Mouse (Mus musculus) heart, postnatal 0 days (tissue): ENCODE data around the gene Mrpl51. TPM values are rescaled to one million over a fixed set of nuclear protein-coding genes. Genes with fewer than 3 reads are reported as not detected.
A peak's percentile ranks its signal among the peaks of the same experiment; 100 is the strongest.

Source experiments
- ATAC-seq: fragments of 200-750 bp; cut with Nextera tagmentation; 2 replicates; pipeline ENCODE4 v1.8.0; 2017; ENCODE audit warnings: low read depth, moderate number of reproducible peaks, moderate library complexity; ENCODE audit not compliant: insufficient read depth
- DNase-seq: peaks from one replicate; pipeline ENCODE4 v3.0.0-alpha.2; 2016; ENCODE audit warnings: low spot score
- H3K27ac ChIP-seq: fragments of 300-500 bp; sonication (generic); 2 replicates; pipeline ENCODE4 v1.5.1; 2014; ENCODE audit warnings: low read depth, mild to moderate bottlenecking
- H3K27me3 ChIP-seq: fragments of 300-500 bp; sonication (generic); 2 replicates; pipeline ENCODE4 v1.6.1; 2014; ENCODE audit warnings: low read length, mixed read lengths; ENCODE audit not compliant: control insufficient read depth, insufficient read depth
- H3K36me3 ChIP-seq: fragments of 300-500 bp; sonication (generic); replicated peaks from 2 replicates; pipeline ENCODE4 v1.6.1; 2014; ENCODE audit warnings: low read length, mixed read lengths; ENCODE audit not compliant: control insufficient read depth, insufficient read depth
- H3K4me1 ChIP-seq: fragments of 300-500 bp; sonication (generic); 2 replicates; pipeline ENCODE4 v1.6.1; 2014; ENCODE audit warnings: antibody characterized with exemption; ENCODE audit not compliant: control insufficient read depth, insufficient read depth
- H3K4me2 ChIP-seq: fragments of 300-500 bp; sonication (generic); 2 replicates; pipeline ENCODE4 v1.6.1; 2014; ENCODE audit warnings: low read depth, mild to moderate bottlenecking, low read length, moderate library complexity
- H3K4me3 ChIP-seq: fragments of 300-500 bp; sonication (generic); 2 replicates; pipeline ENCODE4 v1.5.1; 2014; ENCODE audit warnings: low read depth, low read length
- H3K9ac ChIP-seq: fragments of 300-500 bp; sonication (generic); replicated peaks from 2 replicates; pipeline ENCODE4 v1.6.1; 2014; ENCODE audit warnings: low read depth, low read length, mixed read lengths
- H3K9me3 ChIP-seq: fragments of 300-500 bp; sonication (generic); replicated peaks from 2 replicates; pipeline ENCODE4 v1.6.1; 2016; ENCODE audit warnings: low read length; ENCODE audit not compliant: control insufficient read depth
- CTCF ChIP-seq: IDR thresholded peaks from 2 replicates; pipeline ENCODE4 v1.5.1; 2016; ENCODE audit warnings: antibody characterized with exemption, control low read depth, low read depth
- EP300 ChIP-seq: IDR thresholded peaks from 2 replicates; pipeline ENCODE4 v1.6.1; 2016; ENCODE audit warnings: antibody characterized with exemption, low read depth
- WGBS: fragments of 180-500 bp; shearing (Covaris S2); extraction: QIAGEN DNeasy Blood & Tissue Kit; methylation state at CpG from one replicate; pipeline ENCODE4 v1.1.7; 2014; 5-methylcytosine and 5-hydroxymethylcytosine counted together
- polyA plus RNA-seq: library from polyadenylated mRNA; unstranded; fragments of >200 nt; fragmentation: Nextera tagmentation; extraction: Ambion mirVana; gene quantifications from 2 replicates; pipeline ENCODE4 v1.2.1, GENCODE M21; 2015
- total RNA-seq: library from RNA; depleted of rRNA; stranded (reverse); fragments of >200 nt; gene quantifications from 2 replicates; pipeline ENCODE4 v1.2.3, GENCODE M21; 2014; ENCODE audit warnings: low replicate concordance

The Mrpl51 gene
- total and polyA plus RNA-seq, 2 experiments from 2014 or later, result 165 to 426 TPM

GRCm38 (mm10) chr6:125192841-125193240, 1.2 kb downstream of the Mrpl51 start:
- Histone ChIP-seq H3K27ac (peak overlapping the region; percentile 95), H3K9me3 (no peaks in the 10 kb centered on the region), H3K4me2 (peak overlapping the region; percentile 70), H3K36me3 (peaks cover 41% of the 10 kb centered on the region), H3K27me3 (no peaks in the 10 kb centered on the region), H3K4me3 (peak overlapping the region; percentile 91), H3K9ac (peak overlapping the region; percentile 69), H3K4me1 (peaks cover 13% of the 10 kb centered on the region; the same call in 1 of the 2 replicates)
- TF ChIP-seq CTCF (no peak), EP300 (no peak)
- ATAC-seq (no peak), DNase-seq (no peak)
- 22% methylated on average over 5 of the region's 5 CpGs for WGBS

- Histone ChIP-seq H3K4me1 (peaks cover 13% of the 10 kb centered on the region; the same call in 1 of the 2 replicates), H3K36me3 (peaks cover 37% of the 10 kb centered on the region), H3K9ac (no peak overlapping the region), H3K4me2 (no peak overlapping the region), H3K4me3 (no peak overlapping the region), H3K27ac (0 out of 2 replicates have a peak overlapping the region, but pooled peaks have one; percentile 15), H3K9me3 (no peaks in the 10 kb centered on the region), H3K27me3 (no peaks in the 10 kb centered on the region)
- DNase-seq (no peak), ATAC-seq (no peak)
- no peak for TF ChIP-seq CTCF
- no peak for TF ChIP-seq EP300
- WGBS, result 49% methylated on average over 6 of the region's 7 CpGs
Measured at GRCm38 (mm10) chr6:125193390-125193789, 1.8 kb downstream of the Mrpl51 start.

- 30% methylated on average over 1 of the region's 1 CpGs for WGBS
- Histone ChIP-seq H3K27me3 (no peaks in the 10 kb centered on the region), H3K27ac (no peak overlapping the region), H3K4me2 (no peak overlapping the region), H3K9ac (no peak overlapping the region), H3K36me3 (peaks cover 25% of the 10 kb centered on the region), H3K4me1 (peaks cover 13% of the 10 kb centered on the region; the same call in 1 of the 2 replicates), H3K9me3 (no peaks in the 10 kb centered on the region), H3K4me3 (no peak overlapping the region)
- ATAC-seq (no peak), DNase-seq (no peak)
- no peak for TF ChIP-seq CTCF
Measured at GRCm38 (mm10) chr6:125195541-125196075, 4.0 kb downstream of the Mrpl51 start.

GRCm38 (mm10) chr6:125196301-125196700, 4.7 kb downstream of the Mrpl51 start:
- ATAC-seq (no peak), DNase-seq (no peak)
- H3K9ac ChIP-seq, result no peak overlapping the region
- no peak overlapping the region for H3K27ac ChIP-seq
- H3K4me3 ChIP-seq, result no peak overlapping the region
- H3K4me2 ChIP-seq, result no peak overlapping the region
- TF ChIP-seq EP300 (no peak), CTCF (no peak)
- H3K9me3 ChIP-seq, result no peaks in the 10 kb centered on the region
- H3K27me3 ChIP-seq, result no peaks in the 10 kb centered on the region
- peaks cover 25% of the 10 kb centered on the region for H3K36me3 ChIP-seq
- peaks cover 10% of the 10 kb centered on the region; the same call in 1 of the 2 replicates for H3K4me1 ChIP-seq
- 70% methylated on average over 3 of the region's 3 CpGs for WGBS

GRCm38 (mm10) chr6:125197166-125197565, 5.6 kb downstream of the Mrpl51 start:
- 86% methylated on average over 5 of the region's 5 CpGs for WGBS
- no peak overlapping the region for H3K27ac ChIP-seq

GRCm38 (mm10) chr6:125210436-125210835, 18.8 kb downstream of the Mrpl51 start:
- H3K9ac ChIP-seq, result no peak overlapping the region
- no peaks in the 10 kb centered on the region for H3K4me1 ChIP-seq
- TF ChIP-seq EP300, result no peak
- no peak; the same call in 1 of the 2 replicates for TF ChIP-seq CTCF
- H3K27me3 ChIP-seq, result no peaks in the 10 kb centered on the region
- no peaks in the 10 kb centered on the region for H3K9me3 ChIP-seq
- no peak overlapping the region for H3K27ac ChIP-seq
- H3K4me2 ChIP-seq, result no peak overlapping the region
- WGBS, result 78% methylated on average over 1 of the region's 1 CpGs
- no peak overlapping the region for H3K4me3 ChIP-seq
- no peaks in the 10 kb centered on the region for H3K36me3 ChIP-seq
- no peak for DNase-seq
- ATAC-seq, result no peak

More at GRCm38 (mm10) chr6:125197166-125197565, 5.6 kb downstream of the Mrpl51 start:
- Histone ChIP-seq H3K4me2 (no peak overlapping the region), H3K4me3 (no peak overlapping the region), H3K36me3 (peaks cover 25% of the 10 kb centered on the region), H3K27me3 (no peaks in the 10 kb centered on the region), H3K4me1 (peaks cover 10% of the 10 kb centered on the region; the same call in 1 of the 2 replicates), H3K9ac (no peak overlapping the region), H3K9me3 (no peaks in the 10 kb centered on the region)
- ATAC-seq, result no peak
- TF ChIP-seq EP300 (no peak), CTCF (no peak)
- DNase-seq, result no peak
